Mouse (Mus musculus) R1 (cell line): ENCODE measurements at regions not wholly inside any gene's neighbourhood (a gene's known extent, or its start where the extent isn't known, plus 50 kb on each side); places are given as distances from the start of the nearest gene placed in this dataset.

Source experiments
- DNase-seq: peaks from one replicate; pipeline ENCODE4 v3.0.0-alpha.2; 2018; ENCODE audit warnings: low read depth, low spot score

DNA sequence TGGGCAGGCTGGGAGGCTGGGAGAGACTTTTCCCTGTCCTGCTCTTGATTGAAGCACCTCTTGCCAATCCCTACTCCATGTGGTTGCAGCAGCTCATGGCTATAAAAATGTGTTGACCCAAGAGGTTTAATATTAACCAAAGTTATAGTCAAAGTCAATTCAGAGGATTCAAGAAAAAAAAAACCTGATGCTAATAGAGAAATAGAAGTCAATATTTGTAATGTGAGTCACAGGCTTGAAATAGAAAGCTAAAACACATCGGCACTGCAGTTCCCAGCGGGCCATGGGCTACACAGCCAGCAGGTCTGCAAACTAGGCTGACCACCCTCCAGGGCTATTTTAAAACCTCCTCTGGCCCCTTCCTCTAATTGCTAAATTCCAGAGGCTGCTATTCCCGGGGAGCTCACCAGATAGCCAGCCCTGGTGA is 53.2 kb upstream of the Bmp2 start:
- no peak for DNase-seq

DNA sequence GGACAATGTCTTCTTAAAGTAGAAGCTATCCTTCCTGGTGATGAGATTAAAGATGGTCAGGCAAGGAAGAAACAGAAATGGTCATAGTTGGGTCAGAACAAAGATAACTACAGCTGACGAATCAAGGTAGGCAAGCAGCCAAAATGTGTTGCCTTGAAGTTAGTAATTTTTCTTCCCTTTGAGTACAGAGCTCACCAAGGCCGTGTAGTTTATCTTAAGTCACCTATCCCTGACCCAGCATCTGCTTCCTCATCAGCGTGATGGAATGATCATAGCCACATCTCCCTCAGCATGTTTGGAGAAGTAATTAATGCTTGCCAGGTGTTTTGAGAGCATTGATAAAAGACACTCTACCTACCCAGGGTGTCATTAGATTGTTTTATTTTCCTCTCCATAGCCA is 52.1 kb upstream of the Bmp2 start:
- no peak for DNase-seq
